Mouse (Mus musculus) heart, postnatal 0 days (tissue): Measurements from ENCODE around the gene Tnr.

ENCODE experiments used
- CTCF ChIP-seq: IDR thresholded peaks from 2 replicates; pipeline ENCODE4 v1.5.1; 2016; ENCODE audit warnings: antibody characterized with exemption, control low read depth, low read depth
- EP300 ChIP-seq: IDR thresholded peaks from 2 replicates; pipeline ENCODE4 v1.6.1; 2016; ENCODE audit warnings: antibody characterized with exemption, low read depth

DNA sequence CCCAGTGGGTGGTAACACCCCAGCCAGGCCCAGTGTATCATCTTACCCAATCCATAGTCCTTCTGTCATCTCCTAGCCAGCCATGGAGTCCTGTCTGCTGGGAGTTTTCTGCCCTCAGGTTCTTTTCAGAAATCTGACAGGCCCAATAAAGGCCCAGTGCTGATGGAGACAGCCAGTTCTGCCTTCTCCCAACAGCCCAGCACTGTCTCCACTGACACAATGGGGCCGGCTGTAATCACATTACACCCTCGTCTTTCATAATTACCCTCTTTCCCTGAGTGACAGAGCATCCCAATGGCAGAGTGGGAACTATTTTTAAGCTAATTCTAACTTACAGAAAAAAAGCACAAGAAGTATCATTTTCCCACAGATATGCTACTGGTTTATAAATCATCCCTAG lies 316.8 kb downstream of the Tnr start:
- TF ChIP-seq EP300 (no peak), CTCF (no peak)
